Comparison of ENCODE assay signal across 8 mouse cellular contexts in the genomic region with DNA sequence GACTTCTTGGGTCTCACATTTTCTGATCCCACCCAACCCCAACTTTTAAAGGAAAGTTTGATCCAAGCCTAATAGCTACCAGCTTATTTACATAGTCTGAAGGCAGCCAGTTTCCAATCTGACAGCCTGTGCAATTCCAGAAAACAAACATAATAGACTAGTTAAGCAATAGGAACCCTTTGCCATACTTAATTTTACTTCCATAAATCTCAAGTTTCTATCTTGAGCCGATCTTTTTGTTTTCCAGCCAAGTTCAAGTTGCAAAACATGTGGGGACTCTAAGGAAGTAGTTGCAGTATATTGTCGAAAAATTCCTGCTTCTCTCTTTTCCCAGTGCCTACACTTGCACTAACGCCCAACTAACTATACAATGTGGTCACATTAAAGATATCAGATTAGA. TPM values are rescaled to one million over a fixed set of nuclear protein-coding genes. Genes with fewer than 3 reads are reported as not detected.
A peak's percentile ranks its signal among the peaks of the same experiment; 100 is the strongest.
DNase-seq lines count a peak whose midpoint lies in the region; ATAC-seq and TF ChIP-seq lines count a peak whose summit lies in the region.

No protein-coding gene starts in this region.

- peak overlapping the region; percentile 65 for H3K9ac ChIP-seq in kidney, postnatal 0 days (ENCODE audit: low read depth, low read length)
- H3K9ac ChIP-seq in forebrain, embryonic 16.5 days (replicated peaks; ENCODE audit: low read depth, low read length), result peak overlapping the region; percentile 85; the same call in 1 of the 2 replicates
- H3K9ac ChIP-seq in liver, embryonic 14.5 days (replicated peaks), result peak overlapping the region; percentile 49

- peaks cover 9% of the 10 kb centered on the region; the same call in 1 of the 2 replicates for H3K36me3 ChIP-seq in kidney, postnatal 0 days (ENCODE audit: insufficient read depth, low read length)
- peaks cover 2% of the 10 kb centered on the region; the same call in 1 of the 2 replicates for H3K36me3 ChIP-seq in forebrain, embryonic 16.5 days (ENCODE audit: control insufficient read depth, insufficient read depth)
- no peaks in the 10 kb centered on the region for H3K36me3 ChIP-seq in liver, embryonic 14.5 days (replicated peaks; ENCODE audit: control insufficient read depth, insufficient read depth, low read depth)
- peaks cover 19% of the 10 kb centered on the region for H3K36me3 ChIP-seq in small intestine, adult 2 months (ENCODE audit: control insufficient read depth, insufficient read depth, low read length)

- peak overlapping the region; percentile 60 for H3K4me2 ChIP-seq in kidney, postnatal 0 days (ENCODE audit: low read length)
- peak overlapping the region; percentile 65 for H3K4me2 ChIP-seq in forebrain, embryonic 16.5 days (ENCODE audit: low read length)
- H3K4me2 ChIP-seq in liver, embryonic 14.5 days (ENCODE audit: low read depth), result peak overlapping the region; percentile 91

- H3K9me3 ChIP-seq in kidney, postnatal 0 days (replicated peaks; ENCODE audit: low read length), result no peaks in the 10 kb centered on the region
- no peaks in the 10 kb centered on the region for H3K9me3 ChIP-seq in forebrain, embryonic 16.5 days (ENCODE audit: control insufficient read depth, low read length)
- no peaks in the 10 kb centered on the region for H3K9me3 ChIP-seq in liver, embryonic 14.5 days (ENCODE audit: control insufficient read depth, low read length)

- no peak for TF ChIP-seq POLR2A in small intestine, adult 2 months (IDR thresholded peaks at IDR 0.05; ENCODE audit: low read depth, low read length)

- ATAC-seq in kidney, postnatal 0 days (replicated peaks; ENCODE audit: low FRiP score, low read depth), result no peak
- no peak for ATAC-seq in forebrain, embryonic 16.5 days
- no peak for ATAC-seq in liver, embryonic 14.5 days (ENCODE audit: insufficient read depth)

- no peak for TF ChIP-seq EP300 in liver, embryonic 14.5 days (IDR thresholded peaks at IDR 0.05; ENCODE audit: low read depth)

- peak overlapping the region; percentile 91 for H3K27ac ChIP-seq in kidney, postnatal 0 days
- H3K27ac ChIP-seq in forebrain, embryonic 16.5 days (ENCODE audit: low read length), result no peak overlapping the region
- 0 out of 2 replicates have a peak overlapping the region, but pooled peaks have one; percentile 18 for H3K27ac ChIP-seq in liver, embryonic 14.5 days
- peak overlapping the region; percentile 99 for H3K27ac ChIP-seq in small intestine, adult 2 months (ENCODE audit: insufficient read depth, low read depth, low read length)

- 13% methylated on average over 3 of the region's 3 CpGs for WGBS in kidney, postnatal 0 days
- whole genome bisulfite sequencing in forebrain, embryonic 16.5 days, result 40% methylated on average over 3 of the region's 3 CpGs
- 20% methylated on average over 3 of the region's 3 CpGs for WGBS in liver, embryonic 14.5 days (ENCODE audit: insufficient replicate concordance)
- WGBS in small intestine, adult 2 months, result 6% methylated on average over 3 of the region's 3 CpGs

- peak overlapping the region; percentile 56 for H3K4me3 ChIP-seq in kidney, postnatal 0 days (replicated peaks; ENCODE audit: low read depth, low read length)
- H3K4me3 ChIP-seq in forebrain, embryonic 16.5 days (replicated peaks; ENCODE audit: low read length), result peak overlapping the region; percentile 74
- peak overlapping the region; percentile 63 to 87; a peak in 3 of 4 replicates for H3K4me3 ChIP-seq in liver, embryonic 14.5 days (ENCODE audit: insufficient read depth in 1 of 2, low read depth in 2 of 2, low read length in 2 of 2)
- H3K4me3 ChIP-seq in small intestine, adult 2 months (ENCODE audit: low read depth, low read length), result no peak overlapping the region

- H3K27me3 ChIP-seq in kidney, postnatal 0 days (ENCODE audit: insufficient read depth, low read length), result no peaks in the 10 kb centered on the region
- H3K27me3 ChIP-seq in forebrain, embryonic 16.5 days (replicated peaks; ENCODE audit: control insufficient read depth, insufficient read depth, low read length), result no peaks in the 10 kb centered on the region
- H3K27me3 ChIP-seq in liver, embryonic 14.5 days (ENCODE audit: control insufficient read depth, insufficient read depth, low read length), result no peaks in the 10 kb centered on the region
- no peaks in the 10 kb centered on the region for H3K27me3 ChIP-seq in small intestine, adult 2 months (ENCODE audit: control insufficient read depth, insufficient read depth, low read length)

- no peaks in the 10 kb centered on the region for H3K4me1 ChIP-seq in kidney, postnatal 0 days (replicated peaks; ENCODE audit: insufficient read depth, low read length)
- H3K4me1 ChIP-seq in forebrain, embryonic 16.5 days (replicated peaks; ENCODE audit: control insufficient read depth, insufficient read depth, low read length), result peaks cover 28% of the 10 kb centered on the region
- H3K4me1 ChIP-seq in liver, embryonic 14.5 days (replicated peaks; ENCODE audit: control insufficient read depth in 2 of 2, insufficient read depth in 2 of 2, low read length in 1 of 2), result peaks cover 4 to 13% of the 10 kb centered on the region in 2 experiments
- H3K4me1 ChIP-seq in small intestine, adult 2 months (ENCODE audit: control insufficient read depth, insufficient read depth, insufficient read length, low read length), result peaks cover 10% of the 10 kb centered on the region

- no peak for TF ChIP-seq CTCF in kidney, postnatal 0 days (IDR thresholded peaks at IDR 0.05; ENCODE audit: low read depth)
- no peak for TF ChIP-seq CTCF in liver, embryonic 14.5 days (IDR thresholded peaks at IDR 0.05; ENCODE audit: low read depth)
- TF ChIP-seq CTCF in small intestine, adult 2 months (IDR thresholded peaks at IDR 0.05; ENCODE audit: extremely low read depth, insufficient read length, insufficient replicate concordance, low read depth, low read length), result no peak

- DNase-seq in kidney, postnatal 0 days (ENCODE audit: low spot score), result peak; percentile 6
- no peak for DNase-seq in kidney, adult 11 months
- no peak for DNase-seq in liver, embryonic 14.5 days (ENCODE audit: low read depth in 3 of 3, low spot score in 3 of 3)
- DNase-seq in right cerebral cortex, postnatal 4 days, result no peak
- DNase-seq in adrenal gland, postnatal 4 days (ENCODE audit: low spot score in 2 of 2), result no peak
- DNase-seq in right cerebral cortex, postnatal 25 days, result no peak

RNA-seq across cellular contexts. Expression of a gene that starts 8.8 kb away (rescaled TPM):
- polyA plus RNA-seq in kidney, postnatal 0 days (2015; fragmentation: Nextera tagmentation; extraction: Ambion mirVana), result 292 and 296 TPM in 2 replicates
- polyA plus RNA-seq in forebrain, embryonic 16.5 days (2015; fragmentation: Nextera tagmentation; extraction: Ambion mirVana), result 496 and 516 TPM in 2 replicates
- 24.7 and 34.6 TPM in 2 replicates for polyA plus RNA-seq in liver, embryonic 14.5 days (2012; rRNA removed)
- 96.0 and 99.7 TPM in 2 replicates for polyA plus RNA-seq in liver, embryonic 14.5 days (2014; fragmentation: Nextera tagmentation; extraction: Ambion mirVana)
- polyA plus RNA-seq in small intestine, adult 2 months (2012; rRNA removed), result 27.7 and 35.1 TPM in 2 replicates
- 100 to 1,000 TPM; 373 to 385 TPM for total RNA-seq in adrenal gland, postnatal 4 days (2021)

RNA-seq across cellular contexts. Expression of a gene that starts 9.0 kb away (rescaled TPM):
- 9.2 and 9.8 TPM in 2 replicates for polyA plus RNA-seq in kidney, postnatal 0 days (2015; fragmentation: Nextera tagmentation; extraction: Ambion mirVana)
- 12.2 and 16.5 TPM in 2 replicates for polyA plus RNA-seq in forebrain, embryonic 16.5 days (2015; fragmentation: Nextera tagmentation; extraction: Ambion mirVana)
- 1.6 and 2.6 TPM in 2 replicates for polyA plus RNA-seq in liver, embryonic 14.5 days (2012; rRNA removed)
- 4.9 and 5.1 TPM in 2 replicates for polyA plus RNA-seq in liver, embryonic 14.5 days (2014; fragmentation: Nextera tagmentation; extraction: Ambion mirVana)
- polyA plus RNA-seq in small intestine, adult 2 months (2012; rRNA removed), result 1.4 and 1.8 TPM in 2 replicates
- total RNA-seq in adrenal gland, postnatal 4 days (2021), result 10 to 100 TPM; 34.6 to 36.0 TPM

RNA-seq across cellular contexts. Expression of a gene that starts 54.4 kb away (rescaled TPM):
- polyA plus RNA-seq in kidney, postnatal 0 days (2015; fragmentation: Nextera tagmentation; extraction: Ambion mirVana), result 3.3 and 3.9 TPM in 2 replicates
- 1.5 and 2.9 TPM in 2 replicates for polyA plus RNA-seq in forebrain, embryonic 16.5 days (2015; fragmentation: Nextera tagmentation; extraction: Ambion mirVana)
- polyA plus RNA-seq in liver, embryonic 14.5 days (2012; rRNA removed), result 0.10 and 0.13 TPM in 2 replicates
- polyA plus RNA-seq in liver, embryonic 14.5 days (2014; fragmentation: Nextera tagmentation; extraction: Ambion mirVana), result 0.08 and 0.18 TPM in 2 replicates
- 0.04 TPM in 1 of 2 replicates, not detected in the other for polyA plus RNA-seq in small intestine, adult 2 months (2012; rRNA removed)
- total RNA-seq in adrenal gland, postnatal 4 days (2021), result 1 to 10 TPM in 1 of 2 experiments, not detected in 1; 1.2 TPM

RNA-seq across cellular contexts. Expression of a gene that starts 58.1 kb away (rescaled TPM):
- polyA plus RNA-seq in kidney, postnatal 0 days (2015; fragmentation: Nextera tagmentation; extraction: Ambion mirVana), result not detected in 2 replicates
- not detected in 2 replicates for polyA plus RNA-seq in forebrain, embryonic 16.5 days (2015; fragmentation: Nextera tagmentation; extraction: Ambion mirVana)
- polyA plus RNA-seq in liver, embryonic 14.5 days (2012; rRNA removed), result 0.08 TPM in 1 of 2 replicates, not detected in the other
- polyA plus RNA-seq in liver, embryonic 14.5 days (2014; fragmentation: Nextera tagmentation; extraction: Ambion mirVana), result not detected in 2 replicates
- polyA plus RNA-seq in small intestine, adult 2 months (2012; rRNA removed), result not detected in 2 replicates
- total RNA-seq in adrenal gland, postnatal 4 days (2021), result not detected
